Mouse (Mus musculus) adrenal gland (tissue): Measurements from ENCODE around the gene Sf3b1.
"Not testable (repeated sequence)": the region's sequence is repeated elsewhere in the genome, so short reads cannot be mapped to it uniquely, and the experiment has no call there.

ENCODE experiments used
- intact Hi-C: fragments of 180-260 bp; cut with DNase I; formaldehyde crosslinking; loops from one replicate; pipeline ENCODE4 v1.15.1; 2025

The Sf3b1 gene

DNA sequence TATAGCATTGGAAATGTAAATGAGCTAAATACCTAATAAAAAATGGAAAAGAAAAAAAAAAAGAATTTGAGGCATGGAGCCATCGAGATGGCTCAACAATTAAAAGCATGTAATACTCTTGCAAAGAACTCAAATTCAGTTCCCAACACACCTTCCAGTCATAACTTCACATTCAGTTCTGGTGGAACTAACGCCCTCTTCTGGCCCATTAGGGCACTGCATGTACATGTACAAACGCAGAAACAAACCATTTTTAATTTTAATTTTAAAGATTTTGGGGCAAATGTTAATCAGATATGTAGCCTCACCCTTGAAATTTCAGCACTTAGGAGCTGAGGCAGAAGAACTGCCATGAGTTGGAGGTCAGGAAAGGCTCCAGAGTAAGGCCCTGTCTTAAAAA, 68.8 kb downstream of the Sf3b1 start:
- intact Hi-C loops, result no loop called here

DNA sequence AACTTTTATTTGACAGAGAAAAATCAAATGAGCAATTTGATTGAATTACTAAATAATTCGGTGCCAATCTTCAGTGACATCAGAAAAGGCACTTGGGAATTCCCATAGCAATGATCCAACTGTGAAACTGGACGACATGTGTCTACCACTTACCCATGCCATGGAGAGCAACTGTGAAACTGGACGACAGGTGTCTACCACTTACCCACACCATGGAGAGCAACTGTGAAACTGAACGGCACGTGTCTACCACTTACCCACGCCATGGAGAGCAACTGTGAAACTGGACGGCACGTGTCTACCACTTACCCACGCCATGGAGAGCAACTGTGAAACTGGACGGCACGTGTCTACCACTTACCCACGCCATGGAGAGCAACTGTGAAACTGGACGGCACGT, 70.3 kb downstream of the Sf3b1 start:
- intact Hi-C loops, result not testable (repeated sequence)

DNA sequence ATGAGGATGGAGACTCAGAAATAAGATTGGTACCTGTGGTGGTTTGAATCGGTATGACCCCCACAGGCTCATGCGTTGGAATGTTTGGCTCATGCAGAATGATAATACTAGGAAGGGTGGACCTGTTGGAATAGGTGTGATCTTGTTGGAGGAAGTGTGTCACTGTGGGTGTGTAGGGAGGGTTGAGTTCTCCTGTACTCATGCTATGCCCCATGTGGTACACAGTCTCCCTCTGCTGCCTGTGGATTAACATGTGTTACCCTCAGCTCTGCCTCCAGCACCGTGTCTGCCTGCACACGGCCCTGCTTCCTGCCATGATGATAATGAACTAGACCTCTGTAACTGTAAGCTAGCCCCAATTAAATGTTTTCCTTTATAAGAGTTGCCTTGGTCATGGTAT, 72.4 kb downstream of the Sf3b1 start:
- intact Hi-C loops, result no loop called here

DNA sequence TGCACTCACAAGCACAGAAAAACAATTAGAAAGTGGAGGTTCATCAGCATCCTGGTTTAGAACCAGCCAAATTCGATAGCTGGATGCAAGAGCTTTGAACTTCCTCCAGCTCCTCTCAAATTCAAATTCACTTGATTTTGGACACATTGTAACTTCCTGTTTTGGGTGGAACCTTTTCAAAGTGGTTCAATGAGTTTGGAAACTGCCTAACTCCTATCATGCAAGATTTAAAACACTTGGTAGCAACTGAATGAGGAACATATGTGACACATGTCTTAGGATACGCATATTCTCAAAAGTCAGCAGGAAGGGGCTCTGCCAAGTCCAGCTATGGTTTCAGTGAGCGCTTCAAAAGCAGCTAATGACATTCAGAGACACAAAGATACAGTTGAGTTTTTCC, 82.6 kb downstream of the Sf3b1 start:
- intact Hi-C loops, result no loop called here

GRCm38 (mm10) chr1:54935466-54935865, 91.8 kb downstream of the Sf3b1 start:
- intact Hi-C loops, result no loop called here
